Mouse (Mus musculus) heart, adult 18-20 months (tissue): ENCODE measurements around the gene Vav3. TPM values are rescaled to one million over a fixed set of nuclear protein-coding genes. Genes with fewer than 3 reads are reported as not detected.

Experiments
- DNase-seq, 2 experiments: peaks; one replicate each; pipeline ENCODE4 v3.0.0; 2021 to 2022; ENCODE audit warnings: mixed read lengths in 1 of 2
- total RNA-seq, 2 experiments: library from RNA; stranded (reverse); gene quantifications; 2 replicates each; pipeline ENCODE4 v1.2.3; 2021

Gene Vav3
- total RNA-seq, 2 experiments from 2014 or later: 4.8 to 5.4 TPM

DNA sequence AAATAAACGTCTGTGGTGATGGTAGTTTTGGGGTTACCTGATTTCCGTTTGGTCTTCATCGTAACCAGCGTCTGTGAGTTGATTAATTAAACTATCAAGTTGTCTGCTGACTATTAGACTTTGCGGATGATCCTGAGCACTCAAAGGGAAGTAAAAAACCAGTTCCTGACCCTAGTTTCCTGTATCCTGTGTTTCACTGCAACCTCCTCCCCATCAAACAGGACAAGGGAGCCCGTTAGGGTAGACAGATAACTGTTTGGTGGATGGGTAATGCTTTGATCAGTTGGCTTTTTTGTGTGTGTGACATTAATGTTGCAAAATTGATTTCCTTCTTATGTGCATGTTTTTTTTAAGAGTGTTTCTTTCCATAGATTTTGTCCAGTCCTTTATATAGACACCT is 12.2 kb downstream of the Vav3 start:
- DNase-seq: no peak

DNA sequence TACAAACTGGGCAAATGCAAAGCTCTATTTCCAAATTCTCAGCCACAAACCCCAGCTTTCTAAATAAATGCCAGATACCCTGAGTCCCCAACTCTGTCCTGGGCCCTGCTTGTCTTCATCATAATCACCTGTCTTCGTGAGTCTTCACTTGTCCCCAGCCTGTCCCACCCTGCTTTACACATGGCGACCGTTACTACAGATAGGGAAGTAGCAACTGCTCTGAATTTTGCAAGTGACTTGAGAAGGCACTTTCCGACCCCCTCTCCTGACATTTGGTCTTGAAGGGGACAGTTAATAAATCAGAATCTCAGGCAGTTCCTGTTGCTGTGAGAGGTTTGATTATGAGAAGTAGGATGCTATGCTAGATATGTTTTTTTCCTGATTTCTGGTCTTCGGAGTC is 13.4 kb downstream of the Vav3 start:
- no peak for DNase-seq

DNA sequence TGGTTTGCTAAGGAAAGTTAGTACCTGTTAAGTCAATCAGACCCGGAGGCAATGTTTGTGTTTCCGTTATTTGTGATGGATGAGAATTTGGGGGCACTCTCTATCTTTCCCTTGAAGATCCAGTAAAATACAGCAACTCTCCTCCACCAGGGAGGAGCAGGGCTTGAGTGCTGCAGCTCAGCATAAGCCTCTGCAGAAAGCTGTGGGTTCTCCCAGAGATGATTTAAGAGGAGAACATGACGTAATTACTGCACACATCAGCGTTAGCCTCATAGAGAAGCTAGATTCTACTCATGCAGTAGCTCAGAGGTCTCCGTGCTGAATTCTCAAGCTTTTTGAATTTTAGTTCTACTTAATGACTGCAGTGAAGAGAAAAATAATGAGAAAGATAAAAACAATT is 14.7 kb downstream of the Vav3 start:
- DNase-seq: no peak

DNA sequence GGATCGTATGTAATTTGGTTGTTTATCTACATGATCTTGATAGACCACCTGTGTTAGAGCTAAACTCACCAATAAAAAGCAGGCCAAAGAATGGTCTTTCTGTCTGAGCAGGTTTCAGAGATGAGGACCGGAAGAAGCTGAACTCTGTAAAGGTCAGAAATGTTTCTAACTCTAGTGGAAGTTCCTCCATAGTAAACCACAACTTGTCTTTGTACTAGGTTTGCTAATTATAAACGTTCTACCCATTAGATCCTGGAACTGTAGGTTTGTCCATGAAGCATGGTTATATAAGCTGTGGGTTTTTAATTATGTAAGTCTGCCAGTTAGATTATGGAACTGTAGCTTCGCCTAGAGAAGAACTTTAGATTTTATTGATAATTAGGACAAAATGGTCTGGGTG is 20.3 kb downstream of the Vav3 start:
- DNase-seq: no peak

DNA sequence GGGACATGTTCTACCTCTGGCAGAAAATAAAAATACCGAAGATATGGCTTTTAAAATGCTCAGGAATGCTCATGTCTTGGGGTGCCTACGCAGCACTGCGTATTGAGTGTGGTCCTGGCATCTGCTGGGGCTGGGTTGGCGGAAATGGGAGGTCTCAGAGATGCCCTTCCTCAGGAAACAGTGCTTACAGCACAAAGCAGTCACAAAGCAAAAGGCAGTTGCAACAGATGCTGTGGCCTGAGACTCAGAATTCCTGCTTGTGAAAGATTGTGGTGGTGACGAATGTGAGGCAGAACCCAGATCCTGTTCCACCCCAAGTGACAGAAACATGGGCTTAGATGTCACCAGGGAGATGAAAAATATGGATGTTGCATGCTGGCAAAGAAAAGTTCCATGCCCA is 21.4 kb downstream of the Vav3 start:
- peak; percentile 32 to 52 for DNase-seq

DNA sequence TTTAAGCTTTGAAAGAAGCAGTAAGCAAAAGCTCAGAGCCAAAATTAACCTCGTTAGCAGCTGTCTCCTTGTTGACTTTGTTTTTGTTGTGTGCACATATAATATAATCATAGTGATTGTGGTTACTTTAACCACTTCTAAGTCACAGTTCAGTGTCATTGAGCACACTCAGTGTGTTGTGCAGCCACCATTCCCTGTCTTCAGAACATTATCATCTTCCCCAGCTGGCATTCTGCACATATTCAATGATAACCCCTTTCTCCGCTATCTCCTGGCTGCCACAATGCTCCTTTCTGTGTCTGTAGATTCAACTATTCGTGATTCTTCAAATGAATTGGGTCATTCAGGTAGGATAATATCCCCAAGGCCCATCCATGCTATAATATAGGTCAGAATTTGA is 21.9 kb downstream of the Vav3 start:
- DNase-seq: no peak

DNA sequence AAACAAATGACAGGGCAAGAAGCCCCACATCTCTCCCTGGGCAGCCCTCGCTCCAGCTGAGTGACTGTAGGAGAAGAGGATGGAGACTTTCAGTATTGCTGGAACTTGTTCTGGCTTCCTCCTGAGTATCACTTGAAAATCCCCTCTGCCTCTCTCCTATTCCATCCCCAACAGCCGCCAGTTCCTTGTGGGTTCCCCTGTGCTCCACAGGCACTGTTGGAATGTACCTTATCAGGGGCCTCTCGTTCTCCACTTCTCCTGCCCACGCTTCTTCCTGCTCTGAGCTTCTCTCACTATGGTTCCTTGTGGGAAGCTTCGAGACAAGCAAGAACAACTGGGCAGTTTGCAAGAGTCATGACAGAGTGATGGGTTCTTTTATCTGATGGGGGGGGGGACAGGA is 23.1 kb downstream of the Vav3 start:
- DNase-seq: no peak

DNA sequence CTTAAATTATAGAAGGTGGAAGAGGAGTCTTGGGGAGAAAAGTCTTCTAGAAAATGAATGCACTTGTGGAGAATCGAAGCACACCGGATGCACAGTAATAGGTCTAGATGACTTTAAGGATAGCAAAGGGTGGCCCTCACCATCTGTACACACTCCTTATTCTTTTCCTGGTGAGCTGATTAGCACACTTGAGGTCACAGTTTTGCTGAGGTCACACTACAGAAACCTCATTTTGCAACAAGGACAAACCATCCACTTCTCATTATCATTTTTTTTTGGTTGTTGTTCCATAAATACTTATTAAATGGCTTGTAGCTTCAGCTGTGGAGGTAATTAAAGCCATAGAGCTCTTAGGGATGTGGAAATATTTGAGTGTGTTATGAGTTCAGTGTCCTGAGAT is 25.4 kb downstream of the Vav3 start:
- DNase-seq: no peak

DNA sequence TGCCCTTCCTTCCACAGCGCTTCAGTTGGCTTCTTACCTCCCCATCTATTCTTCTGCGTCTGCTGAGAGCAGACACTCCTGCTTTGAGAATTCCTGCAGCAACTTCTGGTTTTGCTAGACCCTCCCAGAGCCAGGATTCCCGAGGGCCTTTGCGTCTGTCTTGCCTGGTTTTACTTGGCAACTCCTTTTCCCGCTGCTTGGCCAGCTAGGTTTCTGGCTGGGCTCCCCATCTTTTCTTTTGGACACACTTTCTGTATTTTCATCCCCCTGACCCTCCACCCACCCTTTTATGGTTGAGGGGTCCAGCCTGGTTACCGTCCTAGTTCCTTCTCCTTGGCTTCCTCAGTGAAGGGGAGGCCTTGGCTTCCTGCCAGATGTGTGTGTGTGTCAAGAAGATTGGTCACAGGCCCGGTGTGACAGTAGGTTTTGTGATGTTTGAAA is 26.0 kb downstream of the Vav3 start:
- peak; percentile 51 to 54 for DNase-seq

DNA sequence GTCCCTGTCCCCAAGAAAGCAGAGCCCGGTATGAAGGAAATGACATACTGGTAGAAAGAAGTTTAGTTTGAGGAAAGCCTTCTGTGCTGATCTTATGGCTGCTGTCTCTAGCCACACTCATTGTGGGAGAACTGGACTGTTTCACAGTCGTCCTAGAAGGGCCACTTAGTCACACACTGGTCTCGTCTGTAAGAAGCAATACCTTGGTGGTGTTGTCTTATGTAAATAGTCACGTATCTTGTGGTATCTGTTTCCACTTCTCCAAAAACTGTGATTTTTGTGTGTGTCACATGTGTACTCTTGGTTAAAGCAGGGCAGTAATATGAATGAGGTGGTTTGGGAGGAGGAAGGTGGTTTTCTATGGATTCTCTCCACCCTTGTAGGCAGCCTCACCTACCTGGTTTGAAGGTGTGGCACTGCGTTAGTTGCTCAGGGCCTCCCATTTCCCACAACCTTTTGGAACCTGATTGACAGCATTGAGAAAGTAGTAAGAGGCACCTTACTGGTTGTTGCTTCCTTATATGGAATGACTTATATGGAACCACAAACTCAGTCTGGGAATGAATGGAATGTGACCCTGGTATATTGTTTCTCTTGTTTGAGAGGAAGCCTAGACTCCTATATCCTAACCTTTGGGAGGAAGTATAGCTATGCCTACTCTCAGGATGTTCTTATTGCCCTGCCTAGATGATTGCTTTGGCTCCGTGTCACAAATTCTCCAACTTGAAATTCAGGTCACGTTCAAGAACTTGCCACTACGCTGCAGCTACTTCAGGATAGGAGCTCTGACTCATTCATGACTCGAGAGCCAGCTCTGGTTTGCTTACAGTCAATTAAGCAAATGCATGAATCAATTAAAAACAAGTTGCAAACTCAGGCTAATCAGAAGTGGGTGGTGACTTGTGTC is 28.2 kb downstream of the Vav3 start:
- no peak for DNase-seq

DNA sequence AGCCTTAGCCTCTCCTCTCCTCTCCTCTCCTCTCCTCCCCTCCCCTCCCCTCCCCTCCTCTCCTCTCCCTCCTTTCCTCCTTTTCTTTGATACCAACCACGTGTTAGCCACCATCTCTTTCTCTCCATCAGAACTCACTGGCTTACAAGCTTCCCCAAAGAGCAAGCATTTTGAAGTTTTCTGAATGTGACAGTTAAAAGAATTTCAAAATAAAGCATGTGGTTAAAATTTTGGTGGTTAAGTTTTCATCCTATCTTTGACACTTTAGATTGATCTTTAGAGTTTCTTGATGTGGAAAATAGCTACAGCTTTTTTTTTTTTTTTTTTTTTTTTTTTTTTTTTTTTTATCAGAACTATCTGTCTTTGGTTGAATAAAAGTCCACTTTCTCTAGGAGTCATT is 31.1 kb downstream of the Vav3 start:
- DNase-seq: no peak

DNA sequence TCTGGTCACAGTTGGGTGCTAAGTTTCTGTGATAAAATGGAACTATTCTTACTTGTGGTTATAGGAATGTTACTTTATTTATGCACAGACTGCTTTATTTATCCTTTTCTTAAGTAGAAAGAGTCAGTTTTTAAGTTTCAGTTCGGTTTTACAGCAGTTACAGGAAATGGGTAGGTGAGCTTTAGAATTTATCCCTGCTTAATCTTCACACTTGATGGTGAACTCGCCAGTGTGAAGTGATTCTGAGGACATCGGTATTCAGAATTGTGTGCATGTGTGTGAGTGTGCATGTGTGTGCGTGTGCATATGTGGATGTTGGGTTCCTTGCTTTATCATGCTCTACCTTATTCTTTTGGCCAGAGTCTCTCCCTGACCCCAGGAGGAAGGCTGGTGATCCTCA is 32.2 kb downstream of the Vav3 start:
- DNase-seq: no peak

DNA sequence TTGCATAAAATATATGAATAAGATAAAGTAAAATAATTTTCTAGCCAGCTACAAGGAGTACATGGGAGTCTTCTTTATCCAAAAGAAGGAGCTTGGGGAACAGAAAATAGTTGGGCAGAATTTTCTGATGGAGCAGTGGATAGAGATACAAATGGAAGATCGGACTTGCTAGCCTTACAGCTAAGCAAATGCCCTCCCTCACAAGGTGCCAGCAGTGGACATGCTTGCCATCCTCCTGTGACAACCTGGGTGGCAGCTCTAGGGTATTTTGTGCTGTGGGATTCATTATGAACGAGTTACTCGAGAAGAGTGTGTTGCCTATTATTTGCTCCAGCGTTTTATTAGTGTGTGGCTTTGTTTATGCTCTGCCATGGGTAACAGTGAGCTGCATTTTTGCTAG is 37.8 kb downstream of the Vav3 start:
- no peak for DNase-seq

DNA sequence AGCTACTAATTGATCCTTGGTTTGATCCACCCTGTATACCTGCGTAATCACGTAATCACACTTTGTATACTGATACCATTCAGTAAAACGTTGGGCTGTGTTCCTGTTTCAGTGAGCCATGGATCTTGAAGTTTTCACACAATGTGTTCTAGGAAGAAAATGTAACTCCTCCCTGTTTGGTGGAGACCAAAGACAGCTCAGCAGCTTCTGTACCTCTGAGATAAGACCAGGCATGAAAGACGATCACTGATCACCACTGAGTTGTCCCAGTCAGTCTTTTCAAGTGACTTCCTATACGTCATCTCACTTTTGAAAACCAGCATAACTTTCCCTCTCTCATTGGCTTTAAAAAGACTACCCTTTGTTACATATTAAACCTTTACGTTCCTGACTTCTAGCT is 38.2 kb downstream of the Vav3 start:
- DNase-seq: no peak

DNA sequence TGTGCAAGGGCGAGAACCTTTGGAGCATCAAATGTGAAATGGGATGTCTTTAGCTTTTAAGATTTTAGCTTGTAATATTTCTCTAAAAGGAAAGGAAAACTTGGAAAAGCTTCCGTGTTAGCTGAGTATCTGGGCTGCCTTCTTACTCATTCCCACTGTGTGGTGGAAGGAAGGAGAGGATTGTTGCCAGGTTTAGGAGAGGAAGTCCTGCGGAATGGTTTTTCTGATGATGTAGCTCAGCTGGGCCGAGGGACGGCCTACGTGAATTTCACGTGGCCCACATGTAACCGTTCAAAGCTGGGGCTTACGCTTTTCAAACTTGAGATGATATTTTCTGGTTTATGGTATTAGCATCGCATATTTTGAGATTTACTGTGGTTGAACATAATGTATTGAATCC is 48.3 kb downstream of the Vav3 start:
- peak; percentile 24 to 41 for DNase-seq

DNA sequence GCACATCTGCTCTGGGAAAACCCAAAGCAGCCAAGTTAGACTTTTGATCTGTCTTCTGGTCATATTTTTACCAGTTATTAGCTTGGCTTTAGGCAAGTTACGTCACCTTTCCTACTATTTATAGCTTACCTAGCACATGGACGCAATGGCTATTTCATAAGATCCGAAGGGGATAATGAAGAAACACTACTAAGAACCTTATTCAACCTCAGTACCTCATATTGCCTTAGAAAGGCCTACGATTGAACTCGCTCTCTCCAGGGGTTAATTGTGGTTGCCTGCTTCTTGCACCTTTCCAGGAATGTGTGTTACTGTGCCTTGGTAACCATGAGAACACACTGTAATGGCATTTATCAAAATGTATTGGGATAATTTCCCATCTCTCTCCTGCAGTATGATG is 61.1 kb downstream of the Vav3 start:
- no peak for DNase-seq

DNA sequence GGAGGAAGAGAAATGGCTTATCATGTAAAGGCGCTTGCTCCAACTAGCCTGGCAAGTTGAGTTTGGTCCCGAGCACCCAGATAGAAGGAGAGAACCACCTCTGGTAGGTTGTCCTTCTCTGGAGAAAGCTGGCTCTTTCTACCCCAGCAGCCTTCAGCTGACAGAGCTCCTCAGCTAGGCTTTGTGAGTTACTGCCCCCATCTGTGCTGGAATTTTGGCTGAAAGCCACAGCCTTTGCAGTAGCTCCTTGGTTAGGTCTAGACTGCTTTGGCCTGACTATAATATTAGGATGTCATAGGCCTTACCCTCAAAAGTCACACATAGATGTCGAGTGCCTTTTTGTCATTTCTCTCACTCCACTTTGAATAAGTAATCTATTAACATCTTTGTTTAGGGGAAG is 70.8 kb downstream of the Vav3 start:
- DNase-seq: no peak

DNA sequence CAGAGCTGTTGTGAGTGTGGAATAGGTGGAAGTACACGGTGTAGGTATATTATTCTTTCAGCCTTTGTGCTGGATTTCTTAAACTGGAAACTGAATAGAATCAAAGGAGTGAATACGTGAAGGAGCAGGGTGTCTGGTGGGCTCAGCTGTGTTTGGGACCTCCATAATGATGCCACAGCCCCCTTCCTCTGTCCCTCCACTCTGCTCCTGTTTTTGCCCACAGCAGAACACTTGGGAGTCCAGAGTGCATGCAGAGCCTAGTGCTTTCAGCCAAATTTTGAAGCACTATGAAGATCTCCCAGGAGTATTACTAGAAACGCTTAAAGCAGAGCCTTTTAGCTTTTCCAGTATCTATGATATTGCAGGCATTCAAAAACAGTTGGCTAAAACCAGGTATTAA is 80.0 kb downstream of the Vav3 start:
- no peak for DNase-seq

DNA sequence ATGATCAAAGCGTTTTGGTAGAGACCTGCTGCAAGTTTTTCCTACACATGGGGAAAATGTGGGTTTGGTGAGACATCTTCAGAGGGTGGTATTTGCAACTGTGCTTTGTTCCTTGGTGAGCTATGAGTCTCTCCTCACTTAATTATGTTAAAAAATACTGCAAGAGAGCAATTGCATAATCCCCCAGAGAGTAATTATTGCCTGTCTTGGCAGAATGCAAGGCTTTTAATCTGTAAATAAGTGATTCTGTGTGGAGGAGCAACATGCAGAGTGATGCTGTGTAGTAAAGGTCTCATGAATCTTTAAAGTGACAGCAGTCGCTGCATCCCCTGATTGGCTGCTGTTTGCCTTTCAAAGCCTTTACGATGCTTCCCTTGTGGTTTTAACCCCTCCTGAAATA is 80.6 kb downstream of the Vav3 start:
- peak; percentile 38 to 45 for DNase-seq

DNA sequence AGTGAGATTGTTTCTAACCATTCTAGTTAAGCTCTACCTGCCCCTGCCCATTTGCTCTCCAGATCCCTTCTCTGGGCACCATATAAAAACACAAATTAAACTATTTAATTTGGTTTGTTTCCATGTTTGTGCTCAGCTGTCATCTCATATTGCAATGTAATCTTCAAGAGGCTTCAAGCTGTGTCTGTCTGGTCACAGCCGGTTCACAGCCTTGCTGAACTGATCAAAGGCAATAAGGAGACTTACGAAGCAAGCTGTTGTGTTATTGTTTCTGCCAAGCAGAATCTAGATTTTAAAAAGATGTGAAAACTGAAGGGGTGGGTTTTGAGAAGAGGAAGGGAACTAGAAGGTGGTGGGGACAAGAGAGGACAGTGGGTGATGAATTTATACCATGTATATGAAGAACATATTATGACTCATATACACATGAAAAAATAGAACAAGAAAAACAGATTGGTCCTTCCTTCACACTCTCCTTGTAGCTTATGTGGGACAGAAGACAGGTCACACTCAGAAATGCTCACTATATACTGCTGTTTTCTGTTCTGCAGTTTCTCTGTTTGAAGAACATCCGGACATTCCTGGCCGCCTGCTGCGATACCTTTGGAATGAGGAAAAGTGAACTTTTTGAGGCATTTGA is 83.1 kb downstream of the Vav3 start:
- no peak for DNase-seq

DNA sequence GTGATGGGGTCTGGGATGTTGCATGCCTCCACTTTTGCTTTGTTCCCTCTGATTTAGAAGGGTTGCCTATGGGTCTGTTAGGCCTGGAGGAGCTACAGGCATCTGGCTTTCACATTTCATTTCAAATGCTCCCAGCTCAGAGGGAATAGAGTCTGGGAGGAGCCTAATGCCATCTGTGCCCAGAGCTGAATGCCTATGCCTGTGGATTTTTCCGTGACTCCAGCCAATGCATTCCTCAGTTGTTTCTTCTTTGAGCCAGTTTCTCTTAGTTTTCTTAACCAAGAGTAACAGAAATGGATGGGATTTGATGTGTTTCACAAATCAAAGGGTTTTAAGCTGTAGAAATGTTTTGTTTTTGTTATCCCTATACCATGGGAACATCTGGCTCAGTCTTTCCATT is 90.8 kb downstream of the Vav3 start:
- DNase-seq: no peak

DNA sequence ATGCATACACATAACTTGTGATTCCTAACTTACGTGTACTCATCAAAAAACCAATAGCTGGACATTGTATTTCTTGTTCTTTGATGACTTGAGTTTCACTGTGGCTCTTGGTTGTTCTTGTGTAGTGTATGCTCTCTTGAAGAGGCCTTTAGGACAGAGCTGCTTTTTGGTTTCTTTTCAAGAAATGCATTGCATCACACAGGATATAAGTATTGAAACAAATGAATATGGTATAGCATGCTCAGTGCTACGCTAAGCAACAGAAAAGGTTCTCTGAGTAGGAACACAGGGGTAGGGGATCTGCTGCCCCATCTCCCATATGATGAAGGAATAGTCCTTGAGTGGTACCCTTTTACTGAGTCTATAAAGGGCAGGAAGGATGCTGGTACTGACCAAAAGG is 98.1 kb downstream of the Vav3 start:
- no peak for DNase-seq

DNA sequence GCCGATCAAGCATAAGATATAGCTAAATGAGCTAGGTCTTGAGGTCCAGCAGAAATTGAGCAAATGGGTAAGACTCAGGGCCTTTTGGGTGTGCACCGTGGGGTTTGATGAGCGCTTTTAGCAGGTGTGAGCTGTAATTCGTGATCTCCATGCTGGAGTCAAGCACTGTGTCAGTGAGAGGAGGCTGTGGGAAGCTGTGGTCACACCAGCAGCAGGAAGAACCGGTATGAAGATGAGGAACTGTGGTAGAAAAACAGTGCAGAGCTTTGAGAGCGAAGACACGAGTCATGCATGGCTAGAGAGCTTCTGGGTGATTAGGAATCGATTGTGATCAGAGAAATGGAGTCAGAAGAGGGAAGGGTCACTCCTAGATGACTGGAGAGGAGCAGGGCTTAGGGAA is 98.8 kb downstream of the Vav3 start:
- DNase-seq: no peak

DNA sequence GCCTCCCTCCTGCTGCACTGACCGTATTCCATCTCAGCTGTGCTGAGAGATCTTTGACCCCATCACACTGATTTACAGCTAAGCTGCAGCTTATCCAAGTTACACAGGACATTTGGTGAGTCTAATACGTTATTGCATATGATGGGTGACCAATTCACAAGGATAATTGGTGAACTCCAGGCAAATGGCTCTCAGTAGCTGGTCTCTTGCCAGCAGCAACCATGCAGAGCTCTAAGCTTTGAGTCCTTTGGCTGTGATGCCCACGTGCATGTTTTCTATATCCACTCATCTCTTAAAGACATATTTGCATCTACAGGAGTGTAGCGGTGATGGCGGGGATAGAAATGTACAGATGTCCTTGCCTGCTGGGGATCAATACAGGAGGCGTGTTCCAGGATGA is 99.5 kb downstream of the Vav3 start:
- no peak for DNase-seq
